Mouse (Mus musculus): ENCODE data around the gene Fam155a.

Gene Fam155a

GRCm38 (mm10) chr8:9656901-9657300 lies 114.1 kb downstream of the Fam155a start:
- DNase-seq, result no peak

GRCm38 (mm10) chr8:9654826-9655225 lies 116.1 kb downstream of the Fam155a start:
- no peak for DNase-seq

- DNase-seq, result no peak
Observed at GRCm38 (mm10) chr8:9653643-9654042, 117.3 kb downstream of the Fam155a start.

- no peak for DNase-seq
Observed at GRCm38 (mm10) chr8:9638162-9638561, 132.8 kb downstream of the Fam155a start.

- no peak for DNase-seq
Observed at GRCm38 (mm10) chr8:9635240-9635639, 135.7 kb downstream of the Fam155a start.

- no peak for DNase-seq
Observed at GRCm38 (mm10) chr8:9607086-9607701, 163.8 kb downstream of the Fam155a start.

- no peak for DNase-seq
Observed at GRCm38 (mm10) chr8:9596003-9596402, 175.0 kb downstream of the Fam155a start.

- DNase-seq, result peak; percentile 15
Observed at GRCm38 (mm10) chr8:9581836-9582235, 189.1 kb downstream of the Fam155a start.

GRCm38 (mm10) chr8:9580192-9580591 lies 190.8 kb downstream of the Fam155a start:
- DNase-seq, result no peak

- no peak for DNase-seq
Observed at GRCm38 (mm10) chr8:9571977-9572376, 199.0 kb downstream of the Fam155a start.

GRCm38 (mm10) chr8:9569516-9570170 lies 201.3 kb downstream of the Fam155a start:
- DNase-seq, result peak; percentile 63

- no peak for DNase-seq
Observed at GRCm38 (mm10) chr8:9549199-9549598, 221.8 kb downstream of the Fam155a start.

GRCm38 (mm10) chr8:9547558-9547954 lies 223.4 kb downstream of the Fam155a start:
- DNase-seq, result no peak

- no peak for DNase-seq
Observed at GRCm38 (mm10) chr8:9546919-9547557, 223.9 kb downstream of the Fam155a start.

- DNase-seq, result no peak
Observed at GRCm38 (mm10) chr8:9546429-9546828, 224.5 kb downstream of the Fam155a start.

- no peak for DNase-seq
Observed at GRCm38 (mm10) chr8:9545665-9546064, 225.3 kb downstream of the Fam155a start.

GRCm38 (mm10) chr8:9535730-9536372 lies 235.1 kb downstream of the Fam155a start:
- DNase-seq, result no peak

- DNase-seq, result no peak
Observed at GRCm38 (mm10) chr8:9526515-9526914, 244.4 kb downstream of the Fam155a start.

- DNase-seq, result no peak
Observed at GRCm38 (mm10) chr8:9521577-9521976, 249.4 kb downstream of the Fam155a start.

- DNase-seq, result no peak
Observed at GRCm38 (mm10) chr8:9500751-9501150, 270.2 kb downstream of the Fam155a start.

GRCm38 (mm10) chr8:9494225-9494598 lies 276.7 kb downstream of the Fam155a start:
- DNase-seq, result no peak

GRCm38 (mm10) chr8:9493557-9494224 lies 277.3 kb downstream of the Fam155a start:
- DNase-seq, result no peak

GRCm38 (mm10) chr8:9482565-9482964 lies 288.4 kb downstream of the Fam155a start:
- DNase-seq, result no peak

Measured in layer of hippocampus, adult 9-11 months (tissue).